Mouse (Mus musculus): Measurements from ENCODE around the gene Gls. TPM values are rescaled to one million over a fixed set of nuclear protein-coding genes. Genes with fewer than 3 reads are reported as not detected.
A peak's percentile ranks its signal among the peaks of the same experiment; 100 is the strongest.

Gls gene
- total RNA-seq, 1 experiment, result 91.2 TPM

GRCm38 (mm10) chr1:52118860-52119591 lies 114.0 kb downstream of the Gls start, which contains the start of gene Stat1:
TSS of gene Stat1 (plus strand) at chr1:52119440.
- Histone ChIP-seq H3K36me3 (ENCODE audit: control insufficient read depth, insufficient read depth, low read length, poor library complexity, severe bottlenecking) (no peaks in the 10 kb centered on the region), H3K4me3 (ENCODE audit: insufficient read depth in 1 of 2, low read depth in 1 of 2, low read length in 2 of 2, poor library complexity in 1 of 2, severe bottlenecking in 1 of 2) (peak within 1 kb of the TSS; percentile 69 to 80), H3K4me1 (ENCODE audit: control insufficient read depth in 2 of 2, insufficient read depth in 2 of 2, low read length in 2 of 2, poor library complexity in 1 of 2) (0 out of 4 replicates have a peak, but pooled peaks cover 0 to 4% of the 10 kb centered on the region in 2 experiments), H3K9me3 (ENCODE audit: control insufficient read depth, insufficient read depth, low read depth, low read length) (no peaks in the 10 kb centered on the region), H3K27ac (ENCODE audit: insufficient read depth, low read depth, low read length, poor library complexity, severe bottlenecking) (no peak within 1 kb of the TSS), H3K9ac (ENCODE audit: insufficient read depth, low read depth, low read length, poor library complexity, severe bottlenecking) (peak within 1 kb of the TSS; percentile 53)
- TF ChIP-seq ZC3H11A (IDR thresholded peaks at IDR 0.05; ENCODE audit: borderline replicate concordance, low read depth, low read length), result peak; percentile 50; the same call in 1 of the 2 replicates
- TF ChIP-seq HCFC1 (IDR thresholded peaks at IDR 0.05; ENCODE audit: borderline replicate concordance, insufficient read depth, low read length), result no peak
- DNase-seq (ENCODE audit: low read depth, low spot score), result peak; percentile 85
- in situ Hi-C loops (cut with MboI; ENCODE audit: low sequenced_read_pairs in 2 of 2, unreplicated experiment in 2 of 2), result no loop called here

GRCm38 (mm10) chr1:52117777-52118176 lies 115.3 kb downstream of the Gls start:
- Histone ChIP-seq H3K27ac (ENCODE audit: insufficient read depth, low read depth, low read length, poor library complexity, severe bottlenecking) (no peak overlapping the region), H3K4me3 (ENCODE audit: insufficient read depth in 1 of 2, low read depth in 1 of 2, low read length in 2 of 2, poor library complexity in 1 of 2, severe bottlenecking in 1 of 2) (no peak overlapping the region), H3K4me1 (ENCODE audit: control insufficient read depth in 2 of 2, insufficient read depth in 2 of 2, low read length in 2 of 2, poor library complexity in 1 of 2) (peaks cover 0 to 4% of the 10 kb centered on the region in 2 experiments; a peak in 1 of 4 replicates), H3K36me3 (ENCODE audit: control insufficient read depth, insufficient read depth, low read length, poor library complexity, severe bottlenecking) (no peaks in the 10 kb centered on the region), H3K9ac (ENCODE audit: insufficient read depth, low read depth, low read length, poor library complexity, severe bottlenecking) (no peak overlapping the region), H3K9me3 (ENCODE audit: control insufficient read depth, insufficient read depth, low read depth, low read length) (no peaks in the 10 kb centered on the region)
- in situ Hi-C loops (cut with MboI; ENCODE audit: low sequenced_read_pairs in 2 of 2, unreplicated experiment in 2 of 2), result no loop called here
- TF ChIP-seq ZC3H11A (IDR thresholded peaks at IDR 0.05; ENCODE audit: borderline replicate concordance, low read depth, low read length) (no peak), ZNF384 (IDR thresholded peaks at IDR 0.05; ENCODE audit: low read depth, low read length) (no peak), HCFC1 (IDR thresholded peaks at IDR 0.05; ENCODE audit: borderline replicate concordance, insufficient read depth, low read length) (no peak), MAFK (IDR thresholded peaks at IDR 0.05; ENCODE audit: insufficient read depth, low read depth, low read length) (no peak), CHD2 (IDR thresholded peaks at IDR 0.05; ENCODE audit: low read depth, low read length) (no peak)
- DNase-seq (ENCODE audit: low read depth, low spot score), result no peak

- no peaks in the 10 kb centered on the region for H3K36me3 ChIP-seq (ENCODE audit: control insufficient read depth, insufficient read depth, low read length, poor library complexity, severe bottlenecking)
- peaks cover 0 to 4% of the 10 kb centered on the region in 2 experiments; a peak in 1 of 4 replicates for H3K4me1 ChIP-seq (ENCODE audit: control insufficient read depth in 2 of 2, insufficient read depth in 2 of 2, low read length in 2 of 2, poor library complexity in 1 of 2)
- H3K9ac ChIP-seq (ENCODE audit: insufficient read depth, low read depth, low read length, poor library complexity, severe bottlenecking), result no peak overlapping the region
- no peak overlapping the region for H3K4me3 ChIP-seq (ENCODE audit: insufficient read depth in 1 of 2, low read depth in 1 of 2, low read length in 2 of 2, poor library complexity in 1 of 2, severe bottlenecking in 1 of 2)
- TF ChIP-seq ZC3H11A (IDR thresholded peaks at IDR 0.05; ENCODE audit: borderline replicate concordance, low read depth, low read length), result no peak
- TF ChIP-seq ZNF384 (IDR thresholded peaks at IDR 0.05; ENCODE audit: low read depth, low read length), result no peak
- TF ChIP-seq MAFK (IDR thresholded peaks at IDR 0.05; ENCODE audit: insufficient read depth, low read depth, low read length), result no peak
- no peak for TF ChIP-seq HCFC1 (IDR thresholded peaks at IDR 0.05; ENCODE audit: borderline replicate concordance, insufficient read depth, low read length)
- TF ChIP-seq CHD2 (IDR thresholded peaks at IDR 0.05; ENCODE audit: low read depth, low read length), result no peak
- in situ Hi-C loops (cut with MboI; ENCODE audit: low sequenced_read_pairs in 2 of 2, unreplicated experiment in 2 of 2), result no loop called here
- no peak overlapping the region for H3K27ac ChIP-seq (ENCODE audit: insufficient read depth, low read depth, low read length, poor library complexity, severe bottlenecking)
- no peak for DNase-seq (ENCODE audit: low read depth, low spot score)
- no peaks in the 10 kb centered on the region for H3K9me3 ChIP-seq (ENCODE audit: control insufficient read depth, insufficient read depth, low read depth, low read length)
These were observed 116.6 kb downstream of the Gls start for GRCm38 (mm10) chr1:52116441-52116840.

GRCm38 (mm10) chr1:52113666-52114069 lies 119.4 kb downstream of the Gls start:
- Histone ChIP-seq H3K4me1 (ENCODE audit: control insufficient read depth in 2 of 2, insufficient read depth in 2 of 2, low read length in 2 of 2, poor library complexity in 1 of 2) (peaks cover 0 to 4% of the 10 kb centered on the region in 2 experiments; a peak in 1 of 4 replicates), H3K36me3 (ENCODE audit: control insufficient read depth, insufficient read depth, low read length, poor library complexity, severe bottlenecking) (no peaks in the 10 kb centered on the region), H3K27ac (ENCODE audit: insufficient read depth, low read depth, low read length, poor library complexity, severe bottlenecking) (no peak overlapping the region), H3K9me3 (ENCODE audit: control insufficient read depth, insufficient read depth, low read depth, low read length) (no peaks in the 10 kb centered on the region), H3K4me3 (ENCODE audit: insufficient read depth in 1 of 2, low read depth in 1 of 2, low read length in 2 of 2, poor library complexity in 1 of 2, severe bottlenecking in 1 of 2) (peak overlapping the region; percentile 56 to 61), H3K9ac (ENCODE audit: insufficient read depth, low read depth, low read length, poor library complexity, severe bottlenecking) (peak overlapping the region; percentile 72; the same call in 1 of the 2 replicates)
- no peak for TF ChIP-seq MAFK (IDR thresholded peaks at IDR 0.05; ENCODE audit: insufficient read depth, low read depth, low read length)
- TF ChIP-seq CHD2 (IDR thresholded peaks at IDR 0.05; ENCODE audit: low read depth, low read length), result 0 out of 2 replicates have a peak, but pooled peaks have one; percentile 46
- peak; percentile 70; the same call in 1 of the 2 replicates for TF ChIP-seq HCFC1 (IDR thresholded peaks at IDR 0.05; ENCODE audit: borderline replicate concordance, insufficient read depth, low read length)
- no peak for TF ChIP-seq ZC3H11A (IDR thresholded peaks at IDR 0.05; ENCODE audit: borderline replicate concordance, low read depth, low read length)
- no peak for TF ChIP-seq ZNF384 (IDR thresholded peaks at IDR 0.05; ENCODE audit: low read depth, low read length)
- peak; percentile 82 for DNase-seq (ENCODE audit: low read depth, low spot score)
- in situ Hi-C loops (cut with MboI; ENCODE audit: low sequenced_read_pairs in 2 of 2, unreplicated experiment in 2 of 2), result no loop called here

Other genes with a start within 250 kb of the Gls start
- 3.8 and 5.6 TPM in 2 replicates for gene Stat4, start 246.1 kb downstream of the Gls start, total RNA-seq (2012; rRNA removed)
- gene Stat1, start 113.8 kb downstream of the Gls start, total RNA-seq (2012; rRNA removed), result 14.8 and 17.0 TPM in 2 replicates